Mouse (Mus musculus) bone marrow, adult 2 months (tissue): ENCODE results near the gene Psmf1. TPM values are rescaled to one million over a fixed set of nuclear protein-coding genes. Genes with fewer than 3 reads are reported as not detected.

ENCODE experiments used
- H3K27ac ChIP-seq: fragments of 200-500 bp; 2 replicates; pipeline ENCODE4 v1.5.1; 2012; ENCODE audit warnings: low read depth, mild to moderate bottlenecking, control low read depth, inconsistent platforms, low read length; ENCODE audit not compliant: control insufficient read depth, poor library complexity, insufficient read depth
- H3K4me1 ChIP-seq: fragments of 200-500 bp; 2 replicates; pipeline ENCODE4 v1.6.1; 2011; ENCODE audit warnings: low read length; ENCODE audit not compliant: control insufficient read depth, insufficient read depth
- H3K4me3 ChIP-seq: fragments of 200-500 bp; replicated peaks from 2 replicates; pipeline ENCODE3; 2011; ENCODE audit warnings: mild to moderate bottlenecking, low read depth, low read length, control low read depth; ENCODE audit not compliant: control insufficient read depth
- CTCF ChIP-seq: fragments of 200-500 bp; IDR thresholded peaks from 2 replicates; pipeline ENCODE4 v1.5.1; 2011; ENCODE audit warnings: low read length, control low read depth; ENCODE audit not compliant: control insufficient read depth, insufficient read depth
- POLR2A ChIP-seq: fragments of 200-500 bp; IDR thresholded peaks from 2 replicates; pipeline ENCODE4 v1.6.1; 2011; ENCODE audit warnings: low read depth, mild to moderate bottlenecking, control low read depth, low read length, borderline replicate concordance; ENCODE audit not compliant: control insufficient read depth
- WGBS: fragments of 180-500 bp; shearing (Covaris S2); methylation state at CpG from one replicate; pipeline ENCODE4 v1.1.7; 2018; 5-methylcytosine and 5-hydroxymethylcytosine counted together
- polyA plus RNA-seq: library from polyadenylated mRNA; stranded (reverse); fragments of >200 nt; gene quantifications from 2 replicates; pipeline ENCODE4 v1.2.4, GENCODE M21; 2011; ENCODE audit warnings: low replicate concordance; ENCODE audit not compliant: missing spikeins, insufficient read depth, insufficient read length

Gene Psmf1
- polyA plus RNA-seq, 1 experiment = 31.9 TPM

GRCm38 (mm10) chr2:151715526-151715925 is 28.5 kb downstream of the Psmf1 start:
- WGBS = 86% methylated on average over 4 of the region's 4 CpGs
- H3K4me3 ChIP-seq = no peak overlapping the region
- H3K27ac ChIP-seq = no peak overlapping the region
- no peaks in the 10 kb centered on the region for H3K4me1 ChIP-seq
- TF ChIP-seq POLR2A (no peak), CTCF (no peak)

GRCm38 (mm10) chr2:151712647-151713046 is 31.3 kb downstream of the Psmf1 start:
- Histone ChIP-seq H3K4me3 (no peak overlapping the region), H3K27ac (no peak overlapping the region), H3K4me1 (no peaks in the 10 kb centered on the region)
- WGBS = 34% methylated on average over 3 of the region's 3 CpGs
- TF ChIP-seq POLR2A (no peak), CTCF (no peak)

GRCm38 (mm10) chr2:151702851-151703190 is 41.2 kb downstream of the Psmf1 start:
- Histone ChIP-seq H3K4me1 (no peaks in the 10 kb centered on the region; the same call in 1 of the 2 replicates), H3K27ac (no peak overlapping the region), H3K4me3 (no peak overlapping the region)
- WGBS = 7% methylated on average over 17 of the region's 17 CpGs
- TF ChIP-seq POLR2A (no peak), CTCF (no peak)

GRCm38 (mm10) chr2:151702146-151702850 is 41.7 kb downstream of the Psmf1 start:
- no peak overlapping the region for H3K4me3 ChIP-seq
- no peak overlapping the region; the same call in 1 of the 2 replicates for H3K27ac ChIP-seq
- 1% methylated on average over 96 of the region's 97 CpGs for WGBS
- no peak for TF ChIP-seq POLR2A
- no peak for TF ChIP-seq CTCF
- H3K4me1 ChIP-seq = no peaks in the 10 kb centered on the region; the same call in 1 of the 2 replicates

GRCm38 (mm10) chr2:151701231-151702145 is 42.5 kb downstream of the Psmf1 start, which contains the start of gene Tmem74b:
Gene Tmem74b, plus strand, starts transcription at chr2:151702008.
- no peak within 1 kb of the TSS for H3K4me3 ChIP-seq
- TF ChIP-seq CTCF = no peak
- WGBS = 11% methylated on average over 25 of the region's 25 CpGs
- no peaks in the 10 kb centered on the region; the same call in 1 of the 2 replicates for H3K4me1 ChIP-seq
- H3K27ac ChIP-seq = no peak within 1 kb of the TSS; the same call in 1 of the 2 replicates

GRCm38 (mm10) chr2:151682976-151683375 is 61.0 kb downstream of the Psmf1 start:
- 71% methylated on average over 4 of the region's 4 CpGs for WGBS
- no peaks in the 10 kb centered on the region for H3K4me1 ChIP-seq
- no peak overlapping the region for H3K4me3 ChIP-seq
- H3K27ac ChIP-seq = no peak overlapping the region
- no peak for TF ChIP-seq POLR2A
- TF ChIP-seq CTCF = no peak

- no peaks in the 10 kb centered on the region for H3K4me1 ChIP-seq
- WGBS = 54% methylated on average over 3 of the region's 3 CpGs
- H3K27ac ChIP-seq = no peak overlapping the region
- no peak for TF ChIP-seq POLR2A
- TF ChIP-seq CTCF = peak; percentile 30; the same call in 1 of the 2 replicates
- H3K4me3 ChIP-seq = no peak overlapping the region
Measured at GRCm38 (mm10) chr2:151682357-151682756, 61.6 kb downstream of the Psmf1 start.

GRCm38 (mm10) chr2:151676234-151676633 is 67.8 kb downstream of the Psmf1 start:
- Histone ChIP-seq H3K27ac (no peak overlapping the region), H3K4me3 (no peak overlapping the region), H3K4me1 (no peaks in the 10 kb centered on the region)
- TF ChIP-seq POLR2A = no peak
- TF ChIP-seq CTCF = no peak
- WGBS = 53% methylated on average over 2 of the region's 2 CpGs

GRCm38 (mm10) chr2:151670968-151671329 is 73.0 kb downstream of the Psmf1 start:
- Histone ChIP-seq H3K4me3 (no peak overlapping the region), H3K27ac (no peak overlapping the region), H3K4me1 (no peaks in the 10 kb centered on the region)
- 67% methylated on average over 1 of the region's 1 CpGs for WGBS
- TF ChIP-seq CTCF (no peak), POLR2A (no peak)
